Mouse (Mus musculus): ENCODE data around the gene Gm10638. TPM values are rescaled to one million over a fixed set of nuclear protein-coding genes. Genes with fewer than 3 reads are reported as not detected.
A peak's percentile ranks its signal among the peaks of the same experiment; 100 is the strongest.

Gene Gm10638
- total RNA-seq, 2 experiments from 2014 or later: 2.8 to 2.9 TPM

DNA sequence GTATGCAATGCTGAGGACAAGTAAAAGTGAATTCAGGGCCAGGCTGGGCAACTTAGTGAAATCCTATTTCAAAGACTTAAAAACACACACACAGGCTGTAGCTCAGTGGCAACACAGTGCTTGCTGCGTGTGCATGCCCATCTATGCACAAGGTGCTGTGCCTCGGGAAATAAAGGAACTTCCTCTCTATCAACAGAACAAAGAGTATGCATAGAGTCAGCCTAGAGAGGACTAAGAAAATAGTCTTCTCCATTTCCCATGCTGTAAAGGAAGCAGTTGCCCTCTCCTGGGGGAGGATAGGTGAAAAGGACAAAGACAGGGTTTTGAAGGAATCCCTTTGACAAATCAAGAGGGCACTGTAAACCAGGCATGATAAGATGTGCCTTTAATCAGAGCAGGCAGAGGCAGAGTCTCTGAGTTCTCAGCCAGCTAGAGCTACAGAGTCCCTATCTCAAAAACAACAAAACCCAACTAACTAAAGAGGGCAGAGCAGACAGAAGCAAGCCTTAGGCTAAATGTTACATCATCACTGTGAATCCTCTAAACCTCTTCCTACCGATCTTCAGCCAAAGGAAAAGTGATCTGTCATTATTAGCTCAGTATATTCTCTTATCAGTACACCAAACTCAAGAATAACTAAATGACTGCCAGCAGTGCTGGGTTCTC is 9.9 kb upstream of the Gm10638 start:
- DNase-seq: no peak

DNA sequence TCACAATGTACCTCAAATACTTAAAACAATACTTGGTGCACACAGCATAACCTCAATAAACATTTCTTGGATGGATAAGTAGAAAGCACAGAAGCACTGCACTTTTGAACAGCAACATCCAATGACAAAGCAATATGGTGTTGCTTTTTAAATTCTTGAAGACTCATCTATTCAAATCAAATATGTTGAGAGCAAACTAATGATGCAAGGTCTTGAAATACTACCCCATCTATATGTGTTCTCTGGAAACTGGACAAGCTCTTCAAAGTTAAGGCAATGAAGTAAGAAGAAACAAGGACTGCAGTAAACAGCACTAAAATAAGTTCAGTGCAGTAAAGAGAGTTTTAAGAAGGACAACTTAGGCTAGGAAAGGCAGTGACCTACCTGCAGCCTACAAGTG is 4.6 kb upstream of the Gm10638 start:
- DNase-seq: no peak

DNA sequence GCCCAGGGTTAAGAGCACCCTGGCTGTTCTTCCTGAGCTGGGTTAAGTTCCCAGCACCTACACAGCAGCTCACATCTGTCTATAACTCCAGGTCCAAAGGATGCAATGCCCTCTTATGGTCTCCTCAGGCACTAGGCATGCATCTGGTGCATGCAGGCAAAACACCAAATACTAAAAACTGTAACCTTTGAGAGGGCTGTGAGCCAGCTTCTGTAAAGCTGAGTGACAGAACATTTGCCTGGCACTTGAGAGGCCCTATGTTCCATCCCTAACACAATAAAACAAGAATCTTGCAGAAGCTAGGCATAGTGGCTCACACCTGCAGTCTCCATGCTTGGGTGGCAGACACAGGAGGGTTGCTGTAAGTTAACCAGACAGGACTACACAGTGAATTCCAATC is 3.9 kb upstream of the Gm10638 start:
- DNase-seq: no peak

DNA sequence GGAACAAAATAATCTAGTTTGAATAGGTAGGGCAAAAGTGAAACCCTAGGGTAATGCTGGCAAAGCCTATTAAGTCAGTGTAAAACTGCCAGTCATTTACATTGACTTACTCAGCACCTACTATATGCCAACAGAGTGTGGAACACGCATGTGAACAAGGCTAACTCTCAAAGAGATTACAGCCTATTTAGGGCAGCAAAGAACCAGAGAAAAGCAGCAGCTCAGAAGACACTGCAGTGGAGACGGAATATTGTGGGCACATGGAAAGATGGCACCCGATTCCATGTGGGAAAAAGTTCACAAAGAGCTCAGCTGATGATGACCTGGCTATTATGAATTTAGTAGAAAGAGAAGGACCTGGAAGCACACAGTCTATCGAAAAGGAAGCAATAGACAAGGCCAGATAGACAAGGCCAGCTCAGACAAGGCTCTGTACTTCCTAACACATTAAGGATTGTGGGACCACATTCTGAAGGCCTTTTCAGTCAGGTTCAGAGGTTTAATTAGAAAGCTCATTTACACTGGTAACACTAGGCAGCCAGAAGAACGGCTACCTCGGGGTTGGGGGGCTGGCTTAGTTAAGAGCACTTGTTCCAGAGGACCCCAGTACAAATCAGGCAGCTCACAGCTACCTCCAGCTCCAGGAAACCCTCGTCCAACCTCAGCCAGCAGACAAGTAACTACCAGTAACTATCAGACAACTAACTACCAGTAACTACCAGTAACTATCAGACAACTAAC is 2.7 kb upstream of the Gm10638 start:
- DNase-seq: no peak

DNA sequence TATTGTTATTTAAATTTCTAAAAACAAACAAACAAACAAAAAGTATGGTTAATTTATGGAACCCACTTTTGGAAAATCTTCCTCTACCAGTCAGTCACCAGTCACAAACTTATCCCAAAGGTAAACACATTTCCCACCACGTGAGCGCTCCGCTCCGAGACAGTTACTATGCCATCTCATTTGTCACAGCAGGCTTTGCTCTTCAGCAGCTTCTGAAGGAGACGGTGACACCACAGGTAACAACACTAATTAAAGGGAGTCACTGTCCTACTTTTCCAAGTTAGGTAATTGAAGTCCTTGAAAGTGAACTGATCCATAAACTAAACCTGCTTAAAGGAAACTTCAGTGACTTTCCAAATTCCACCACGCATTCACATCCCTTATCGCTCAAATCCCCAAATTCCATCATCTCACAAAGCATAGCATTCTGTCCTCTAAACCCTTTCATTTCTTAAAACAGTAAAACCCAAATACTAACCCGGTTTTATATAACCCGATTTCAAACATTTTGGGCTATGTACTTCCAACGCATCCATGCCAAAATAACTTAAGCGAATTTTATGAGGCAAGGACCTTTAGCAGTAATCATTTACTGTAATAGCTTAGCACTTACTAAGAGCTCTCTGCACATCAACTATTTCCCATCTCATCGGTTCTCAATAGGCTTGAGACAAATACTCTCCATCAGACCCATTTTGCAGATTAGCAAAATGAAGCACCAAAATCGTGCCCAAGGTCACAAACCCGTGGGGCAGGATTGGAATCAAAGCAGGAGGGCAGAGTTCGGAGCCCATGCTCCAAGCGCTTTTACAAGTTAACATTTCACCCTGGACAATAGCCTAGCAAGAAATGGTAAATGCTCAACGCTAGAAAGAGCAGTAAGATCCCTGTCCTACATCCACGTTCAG is 932 bp upstream of the Gm10638 start:
- no peak for DNase-seq

DNA sequence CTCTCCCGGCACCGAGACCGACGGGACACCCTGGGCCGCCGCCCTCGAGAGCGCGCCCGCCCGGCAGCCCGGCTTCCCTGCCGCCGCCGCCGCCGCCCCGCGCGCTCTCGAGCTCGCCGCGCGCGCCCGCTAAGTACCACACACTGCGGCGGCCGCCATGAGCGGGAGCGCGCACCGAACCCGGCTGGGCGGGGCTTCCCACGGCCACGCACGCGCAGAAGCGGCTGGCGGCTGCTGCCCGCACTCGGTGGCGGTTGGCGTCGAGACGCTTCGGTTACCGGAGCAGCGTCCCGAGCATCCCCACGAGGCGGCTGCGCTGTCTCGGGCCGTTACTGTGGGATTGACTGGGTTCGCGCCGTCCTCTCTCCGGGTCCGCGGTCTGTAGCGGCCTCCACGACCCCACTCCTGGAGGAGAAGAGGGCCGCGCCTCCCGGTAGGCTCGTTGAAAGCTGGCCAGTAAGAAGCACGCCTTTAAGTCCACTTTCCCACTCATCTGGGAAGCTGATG is 489 bp downstream of the Gm10638 start:
- DNase-seq: peak; percentile 98

DNA sequence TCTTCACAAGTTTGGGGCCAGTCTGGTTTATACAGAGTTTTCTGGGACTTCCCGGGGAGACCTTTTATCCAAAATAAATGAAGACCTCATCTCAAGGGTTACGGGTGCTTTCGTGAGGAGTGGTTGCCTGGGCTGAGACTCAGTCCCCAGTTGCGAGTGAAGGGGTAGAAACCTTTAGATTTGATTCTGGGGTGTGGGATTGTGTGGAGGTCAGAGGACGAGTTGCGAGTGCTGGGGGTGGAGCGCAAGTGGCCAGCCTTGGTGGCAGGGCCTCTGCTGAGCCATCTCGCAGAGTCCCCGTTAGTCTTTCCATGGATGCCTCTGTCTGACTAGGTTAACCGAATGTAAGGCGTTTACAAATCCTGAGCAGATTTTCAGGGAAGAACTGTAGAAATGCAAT is 1.0 kb downstream of the Gm10638 start:
- DNase-seq: peak; percentile 46

DNA sequence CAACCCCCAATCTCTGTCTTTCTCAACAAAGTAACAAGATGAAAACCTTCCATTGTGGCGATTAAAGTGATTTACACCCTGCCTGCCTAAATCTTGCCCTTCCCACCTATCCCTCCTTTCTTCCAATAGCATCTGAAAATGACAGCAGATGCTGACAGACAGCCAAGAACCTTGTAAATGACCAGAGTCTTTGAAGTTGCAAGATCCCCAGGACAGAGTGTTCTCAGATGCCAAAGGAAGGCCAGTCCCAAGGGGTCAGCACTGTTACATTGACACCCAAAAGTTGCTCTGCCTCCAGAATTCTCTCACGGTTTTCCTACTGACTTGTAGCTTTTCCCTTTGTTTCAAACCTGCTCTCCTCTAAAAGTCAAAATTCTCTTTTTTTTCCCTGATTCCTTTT is 4.3 kb downstream of the Gm10638 start:
- DNase-seq: no peak

DNA sequence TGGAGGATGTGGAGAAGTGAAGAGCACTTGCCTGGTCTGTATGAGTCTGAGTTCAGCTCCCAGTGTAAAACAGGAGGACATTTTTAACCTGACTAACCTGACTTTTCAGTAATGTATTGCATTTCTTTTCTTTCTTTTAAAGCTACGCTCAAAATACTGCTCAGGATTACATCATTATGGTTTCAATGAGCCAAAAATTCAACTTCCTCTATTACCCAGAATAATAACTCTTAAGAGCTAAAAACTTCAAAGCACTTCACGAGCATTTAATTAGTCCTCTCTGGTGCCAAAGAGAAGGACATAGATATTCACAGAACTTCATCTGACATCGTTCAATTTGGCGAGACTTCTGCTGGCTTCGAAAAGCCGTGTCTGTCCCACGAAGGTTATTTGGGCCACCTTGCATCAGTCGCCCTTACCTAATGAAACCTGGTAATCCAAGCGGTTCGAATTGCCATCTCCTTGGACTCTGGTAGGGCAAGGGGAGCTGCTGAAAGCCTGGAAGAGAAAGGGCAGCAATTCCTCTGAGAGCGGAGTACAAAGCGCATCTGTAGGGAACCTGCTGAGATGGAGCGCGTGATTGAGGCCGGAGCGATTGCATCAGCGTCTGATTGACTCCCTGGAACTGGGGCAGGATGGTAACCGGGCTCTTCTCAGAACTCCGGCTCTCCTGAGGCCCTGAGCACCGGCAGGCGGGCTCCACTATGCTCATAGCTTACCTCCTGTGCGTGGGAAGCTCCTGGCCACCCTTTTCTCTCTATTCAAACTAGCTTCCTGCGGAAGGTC is 11.6 kb downstream of the Gm10638 start:
- peak; percentile 41 for DNase-seq

DNA sequence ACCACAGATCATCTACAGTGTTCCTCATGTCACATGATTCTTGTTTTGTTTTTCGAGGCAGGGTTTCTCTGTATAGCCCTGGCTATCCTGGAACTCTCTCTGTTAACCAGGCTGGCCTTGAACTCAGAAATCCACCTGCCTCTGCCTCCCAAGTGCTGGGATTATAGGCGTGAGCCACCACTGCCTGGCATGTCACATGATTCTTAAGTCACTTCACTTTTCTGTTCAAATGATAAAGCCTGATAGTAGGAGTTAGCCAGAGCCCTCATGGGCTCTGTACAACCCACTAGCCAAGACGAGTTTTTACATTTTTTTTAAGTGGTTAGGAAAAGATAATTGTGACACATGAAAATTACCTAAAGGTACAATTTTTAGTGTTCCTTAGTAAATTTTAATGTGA is 13.2 kb downstream of the Gm10638 start:
- DNase-seq: no peak

DNA sequence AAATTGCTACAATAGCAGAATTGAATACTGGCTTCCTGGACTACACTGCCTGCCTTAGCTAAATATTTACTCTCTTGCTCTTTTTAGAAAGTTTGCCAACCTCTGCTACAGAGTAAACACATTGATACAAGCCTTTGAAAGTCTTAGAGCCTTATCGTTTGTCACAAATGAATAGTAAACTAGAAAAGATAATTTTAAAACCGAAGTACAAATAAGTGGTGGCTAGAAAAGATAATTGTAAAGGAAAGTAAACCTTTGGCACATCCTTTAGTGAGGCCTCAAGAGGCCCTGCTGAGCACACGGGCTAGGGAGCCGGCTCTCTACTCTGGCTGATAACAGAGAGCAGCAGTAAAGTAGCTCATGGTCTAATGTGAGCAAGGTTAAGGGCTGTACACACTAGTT is 13.6 kb downstream of the Gm10638 start:
- no peak for DNase-seq

DNA sequence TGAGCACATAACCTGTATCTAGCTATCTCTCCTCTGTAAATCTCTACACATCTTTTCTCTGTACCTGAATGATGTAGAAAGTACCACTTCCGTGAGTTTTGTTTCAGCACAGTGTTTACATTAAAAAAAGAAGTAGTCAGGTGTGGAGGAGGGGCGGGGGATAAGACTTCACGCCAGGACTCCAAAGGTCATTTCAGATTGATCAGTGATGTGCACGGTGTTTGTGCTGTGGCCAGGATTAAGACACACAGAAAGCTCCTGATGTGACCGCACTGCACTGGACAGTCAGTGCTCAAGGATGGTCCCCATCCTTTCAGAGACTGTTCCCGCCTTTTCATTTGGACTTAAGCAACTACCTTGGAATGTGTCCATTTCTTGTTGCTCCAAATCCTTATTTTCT is 15.2 kb downstream of the Gm10638 start:
- no peak for DNase-seq

DNA sequence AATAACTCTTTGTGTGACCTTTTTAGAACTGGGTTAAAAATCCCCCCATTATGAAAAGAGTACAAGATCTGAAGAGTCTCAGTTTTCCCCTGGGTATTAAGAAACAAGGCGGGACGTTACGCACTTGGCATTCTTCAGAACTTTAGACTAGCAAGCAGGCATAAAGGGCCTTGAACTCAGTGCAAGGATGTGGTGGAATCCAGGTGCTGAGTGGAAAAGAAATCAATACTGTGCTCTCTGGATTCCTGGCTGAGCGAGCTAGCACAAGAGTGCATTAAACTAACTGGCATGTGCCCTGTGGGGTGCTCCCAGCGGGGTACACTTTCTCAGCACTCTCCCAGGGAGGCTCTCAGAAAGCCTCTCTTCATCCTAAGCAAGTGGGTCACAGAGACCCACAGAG is 17.3 kb downstream of the Gm10638 start:
- no peak for DNase-seq

DNA sequence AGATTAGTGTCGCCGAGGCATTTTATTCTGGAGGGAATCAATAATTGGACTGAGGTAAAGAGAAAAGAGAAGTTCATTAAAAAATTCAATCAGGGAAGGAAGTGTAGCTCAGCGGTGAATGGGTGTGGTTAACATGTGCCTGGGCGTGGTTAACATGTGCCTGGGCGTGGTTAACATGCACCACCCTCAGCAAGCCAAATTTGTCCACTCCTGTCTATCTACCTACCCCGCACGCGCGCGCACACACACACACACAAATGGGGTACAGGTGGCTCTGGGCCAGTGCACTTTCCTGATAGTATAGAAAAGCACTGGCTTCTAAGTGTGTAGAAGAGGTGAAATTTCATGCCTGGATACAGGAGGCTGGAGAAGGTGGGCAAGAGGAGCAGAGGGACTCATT is 19.7 kb downstream of the Gm10638 start:
- no peak for DNase-seq

DNA sequence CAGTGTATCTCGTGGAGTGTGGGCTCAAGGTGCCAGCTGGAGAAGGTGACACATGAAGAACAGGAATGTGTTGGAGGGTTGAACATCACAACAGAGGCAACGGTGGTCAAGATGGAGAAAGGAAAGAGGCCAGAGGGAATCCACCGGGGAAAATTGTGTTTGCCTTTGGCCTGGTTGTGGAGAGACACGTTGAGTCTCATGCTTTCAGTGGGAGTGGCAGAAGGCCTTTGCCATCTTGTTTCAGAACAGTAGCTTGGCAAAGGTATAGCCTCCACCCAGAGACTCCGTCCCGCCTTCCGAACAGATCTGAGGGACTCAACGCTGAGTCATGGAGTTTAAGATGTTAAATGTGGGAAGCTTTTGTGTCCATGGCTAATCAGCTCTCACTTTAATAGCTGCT is 20.2 kb downstream of the Gm10638 start:
- peak; percentile 38 for DNase-seq

DNA sequence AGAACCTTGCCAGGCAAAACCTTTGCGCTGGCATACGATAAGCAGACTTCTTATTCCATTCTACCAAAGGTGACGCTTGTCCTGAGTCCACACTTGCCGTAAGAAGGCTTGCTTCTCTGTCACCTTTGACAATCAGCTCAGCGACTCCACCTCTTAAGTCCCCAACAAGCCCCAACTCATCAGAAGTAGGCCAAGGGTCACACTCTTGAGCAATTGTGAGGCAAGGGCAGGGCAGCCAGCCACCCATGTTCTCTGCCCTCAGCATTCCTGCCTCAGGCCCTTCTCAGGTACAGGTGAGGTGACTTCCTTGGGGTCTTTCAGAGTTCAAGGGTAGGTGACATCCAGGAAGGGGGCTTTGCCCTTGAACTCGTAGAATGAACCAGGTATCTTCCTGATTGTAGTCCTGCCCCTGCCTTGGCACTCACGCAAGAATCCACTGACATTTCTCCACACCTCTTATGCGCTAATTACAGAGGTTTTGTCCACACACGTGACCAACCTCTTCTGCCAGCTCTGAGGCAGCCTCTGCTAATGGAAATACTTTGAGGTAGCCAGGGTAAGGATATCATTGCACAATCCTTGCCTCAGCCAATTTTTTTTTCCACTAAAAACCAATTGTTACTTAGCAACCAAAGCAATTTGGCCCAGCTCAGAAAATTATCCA is 21.2 kb downstream of the Gm10638 start:
- peak; percentile 71 for DNase-seq

DNA sequence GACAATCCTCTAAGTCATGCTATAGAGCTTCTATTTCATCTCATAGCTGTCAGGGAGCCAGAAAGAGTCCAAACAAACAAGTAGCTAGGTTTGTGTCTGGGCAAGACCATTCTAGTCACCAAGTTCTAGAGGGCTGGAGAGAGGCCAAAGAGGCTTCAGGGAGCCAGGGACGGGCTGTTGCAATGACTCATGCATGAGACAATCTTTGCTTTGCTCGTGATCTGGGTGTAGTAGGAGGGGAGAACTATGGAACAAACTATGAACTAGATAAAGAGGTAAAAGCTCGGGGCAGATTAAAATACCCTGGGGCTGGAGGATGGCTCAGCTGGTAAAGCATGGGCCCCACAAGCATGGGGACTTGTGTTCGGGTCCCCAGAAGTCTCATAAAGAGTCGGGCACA is 23.0 kb downstream of the Gm10638 start:
- DNase-seq: peak; percentile 84

DNA sequence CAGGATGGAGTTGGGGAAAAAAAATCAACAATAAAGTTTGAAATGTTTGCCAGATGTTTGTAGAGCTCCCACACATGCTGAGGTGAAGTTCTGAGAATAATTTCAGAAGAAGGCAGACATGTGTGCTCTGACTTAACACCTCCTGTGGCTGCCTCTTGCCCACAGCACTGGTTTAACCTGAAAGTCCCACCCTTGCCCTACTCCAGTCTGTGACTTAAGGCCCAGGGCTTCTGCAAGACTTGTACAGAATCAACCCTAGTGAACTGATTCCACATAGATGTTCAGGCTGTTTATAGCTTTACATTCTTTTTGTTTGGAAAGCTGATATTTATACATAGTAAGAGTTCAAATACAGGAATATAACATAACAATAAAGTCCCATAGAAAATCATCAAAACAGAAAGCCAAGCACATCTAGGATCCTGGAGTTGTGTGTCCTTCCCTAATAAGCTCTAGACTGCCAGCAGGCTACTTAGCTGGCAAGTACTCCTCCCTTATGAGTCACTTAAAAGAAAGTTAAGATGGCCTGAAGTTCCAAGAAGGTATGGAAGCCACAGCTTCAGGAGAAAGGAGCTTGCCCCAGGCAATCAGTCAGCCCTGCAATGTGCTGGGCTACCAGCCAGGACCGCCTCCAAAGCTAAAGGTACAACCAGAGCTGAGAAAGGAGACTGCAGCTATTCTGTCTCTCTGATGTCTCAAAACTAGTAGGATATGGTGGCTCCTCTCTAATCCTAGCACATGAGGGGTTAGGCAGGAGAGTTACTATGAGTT is 24.6 kb downstream of the Gm10638 start:
- peak; percentile 52 for DNase-seq

DNA sequence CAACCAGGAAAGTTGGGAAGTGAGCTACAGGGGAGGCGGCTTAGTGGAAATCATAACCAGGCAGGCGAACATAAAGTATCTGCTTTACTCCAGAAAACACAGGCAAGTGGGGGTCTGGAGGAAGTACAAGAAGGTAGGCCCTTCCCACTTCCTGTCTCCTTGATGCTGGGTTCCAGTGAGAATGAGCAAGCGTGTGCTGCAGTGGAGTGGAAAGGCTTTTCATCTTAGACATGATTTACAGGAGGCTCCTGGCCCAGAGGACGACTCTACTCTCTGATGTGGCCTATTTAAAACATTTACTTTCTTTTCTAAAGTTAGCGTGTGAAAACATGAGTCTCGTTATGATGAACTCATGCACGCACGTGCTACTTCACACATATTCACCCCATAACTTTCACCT is 33.7 kb downstream of the Gm10638 start:
- no peak for DNase-seq

DNA sequence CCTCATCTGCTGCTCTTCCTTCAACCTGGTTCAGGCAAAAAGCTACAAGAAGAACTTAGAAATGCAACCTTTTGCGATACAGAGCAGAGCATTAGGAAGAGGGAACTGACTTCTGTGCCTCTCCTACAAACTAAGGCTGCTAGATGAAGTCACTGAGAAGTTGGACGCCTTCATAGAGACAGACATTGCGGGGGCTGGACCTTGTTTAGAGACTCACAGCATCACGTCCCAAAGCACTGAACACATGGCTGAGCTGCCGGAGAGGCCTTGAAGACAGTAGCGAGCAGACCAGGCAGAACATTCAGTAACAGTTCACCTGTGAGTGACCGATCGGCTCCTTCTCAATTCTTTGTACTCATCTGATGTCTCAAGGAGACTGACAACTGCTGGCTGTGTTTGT is 35.6 kb downstream of the Gm10638 start:
- DNase-seq: no peak

DNA sequence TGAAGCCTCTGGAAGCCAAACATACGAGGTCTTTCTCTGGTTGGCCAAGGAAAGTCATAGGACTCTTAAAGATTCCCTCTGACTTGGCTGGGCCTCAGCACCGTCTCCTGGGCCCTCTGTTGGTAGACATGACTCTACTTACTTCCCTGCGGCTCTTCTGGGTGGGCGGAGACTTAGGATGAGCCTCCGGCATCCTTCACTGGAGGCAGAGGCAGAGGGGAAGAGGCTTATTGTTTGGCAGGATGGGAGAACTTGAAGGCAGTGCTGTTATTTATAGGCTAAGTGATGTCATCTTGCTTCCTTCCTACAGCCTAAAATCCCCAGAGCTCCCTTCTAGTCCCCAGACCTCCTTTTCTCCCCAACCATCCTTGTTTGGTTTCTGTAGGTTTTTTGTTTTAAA is 41.0 kb downstream of the Gm10638 start:
- DNase-seq: no peak

Measured in adrenal gland, postnatal 10 days (tissue).